Mouse (Mus musculus) adrenal gland, adult 8-10 months (tissue): Measurements from ENCODE around the gene Otud4. TPM values are rescaled to one million over a fixed set of nuclear protein-coding genes. Genes with fewer than 3 reads are reported as not detected.
"Not testable (repeated sequence)": the region's sequence is repeated elsewhere in the genome, so short reads cannot be mapped to it uniquely, and the experiment has no call there.

Experiments
- DNase-seq: peaks from one replicate; pipeline ENCODE4 v3.0.0; 2022
- total RNA-seq, 4 experiments: library from RNA; stranded (reverse); gene quantifications; 2 replicates each; pipeline ENCODE4 v1.2.4; 2022

The Otud4 gene
- total RNA-seq: 10 to 100 TPM; 41.6 to 58.1 (median 48.9) TPM

DNA sequence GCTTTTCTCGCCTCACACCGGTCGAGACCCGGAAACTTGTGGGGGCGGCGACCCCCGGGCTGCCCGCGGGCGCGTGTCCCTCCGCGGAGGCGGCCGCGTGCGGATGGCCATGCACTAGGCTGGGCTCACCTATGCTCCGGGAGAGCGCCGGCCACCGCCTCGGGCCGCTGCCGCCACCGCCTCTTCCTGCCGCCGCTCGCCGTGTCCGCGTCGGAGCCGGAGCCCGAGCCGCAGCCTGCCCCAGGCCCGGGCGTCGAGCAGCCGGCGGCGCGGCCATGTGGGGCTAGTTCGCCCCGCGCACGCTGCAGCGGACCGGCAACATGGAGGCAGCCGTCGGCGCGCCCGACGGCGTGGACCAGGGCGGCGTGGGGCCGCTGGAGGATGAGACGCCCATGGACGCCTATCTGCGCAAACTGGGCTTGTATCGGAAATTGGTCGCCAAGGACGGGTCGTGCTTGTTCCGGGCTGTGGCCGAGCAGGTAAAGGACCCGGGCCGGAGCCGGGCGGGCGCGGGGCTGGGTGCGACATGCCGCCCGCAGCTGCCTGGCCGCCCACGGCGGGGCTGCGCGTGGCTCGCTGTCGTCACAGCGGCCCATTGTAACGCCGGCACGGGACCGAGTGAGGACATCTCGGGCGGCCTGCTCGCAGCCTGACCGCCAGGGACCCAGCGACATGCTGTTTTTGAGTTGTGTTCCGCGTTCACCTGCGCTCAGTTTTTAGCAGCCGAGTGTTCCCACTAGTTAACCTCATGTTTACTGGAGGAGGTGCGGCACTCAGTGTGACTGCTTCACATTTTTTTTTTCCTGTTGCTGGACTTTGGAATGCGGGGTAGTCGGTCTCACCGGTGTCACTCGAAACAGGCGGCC, at the start of gene Otud4:
Gene Otud4 (plus strand): TSS at position 33 of the 866 bp plus-strand sequence.
- DNase-seq: peak; percentile 46

DNA sequence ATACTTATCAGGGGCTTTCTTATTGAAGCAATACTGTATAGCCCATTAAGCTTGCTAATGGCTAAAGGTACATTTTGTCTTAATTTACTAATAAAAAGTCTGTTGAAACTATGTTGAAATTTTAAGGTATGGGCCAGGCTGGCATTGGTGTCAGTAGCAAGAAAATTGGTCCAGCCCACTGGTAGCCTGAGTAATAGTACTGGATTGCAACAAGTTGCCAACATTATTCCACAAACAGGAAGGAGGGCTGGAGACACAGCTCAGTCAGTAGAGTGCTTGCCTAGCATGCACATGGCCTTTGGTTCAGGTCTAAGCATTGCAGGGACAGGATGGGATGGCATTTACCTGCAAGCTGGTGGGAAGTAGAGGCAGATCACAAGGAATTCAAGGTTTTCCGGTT, 38.5 kb upstream of the Otud4 start:
- DNase-seq: no peak

DNA sequence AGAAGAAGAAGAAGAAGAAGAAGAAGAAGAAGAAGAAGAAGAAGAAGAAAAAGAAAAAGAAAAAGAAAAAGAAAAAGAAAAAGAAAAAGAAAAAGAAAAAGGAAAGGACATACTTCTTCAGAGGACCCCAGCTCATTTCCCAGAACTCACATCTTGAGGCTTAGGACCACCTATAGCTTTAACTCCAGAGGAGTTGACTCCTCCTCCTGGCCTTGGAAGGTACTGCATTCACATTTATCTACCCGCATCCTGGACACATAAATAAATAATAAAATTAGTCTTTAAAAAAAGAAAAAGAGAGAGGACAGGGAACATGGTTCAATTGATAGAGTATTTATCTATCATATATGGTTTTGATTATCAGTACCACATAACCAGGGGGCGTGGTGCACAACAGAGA, 36.2 kb upstream of the Otud4 start:
- not testable (repeated sequence) for DNase-seq

DNA sequence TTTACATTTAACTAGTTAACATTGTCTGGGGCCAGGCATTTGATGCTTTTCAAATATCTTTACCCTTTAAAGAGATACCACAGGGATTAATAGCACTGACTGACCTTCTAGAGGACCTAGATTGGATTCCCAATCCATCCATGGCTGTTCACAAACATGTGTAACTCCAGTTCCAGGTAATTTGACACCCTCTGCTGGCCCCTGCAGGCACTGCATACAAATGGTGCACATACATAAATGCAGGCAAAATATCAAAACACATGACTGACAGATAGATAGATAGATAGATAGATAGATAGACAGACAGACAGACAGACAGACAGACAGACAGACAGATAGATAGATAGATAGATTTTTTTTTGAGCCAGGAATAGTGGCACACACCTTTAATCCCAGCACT, 33.2 kb upstream of the Otud4 start:
- DNase-seq: no peak

DNA sequence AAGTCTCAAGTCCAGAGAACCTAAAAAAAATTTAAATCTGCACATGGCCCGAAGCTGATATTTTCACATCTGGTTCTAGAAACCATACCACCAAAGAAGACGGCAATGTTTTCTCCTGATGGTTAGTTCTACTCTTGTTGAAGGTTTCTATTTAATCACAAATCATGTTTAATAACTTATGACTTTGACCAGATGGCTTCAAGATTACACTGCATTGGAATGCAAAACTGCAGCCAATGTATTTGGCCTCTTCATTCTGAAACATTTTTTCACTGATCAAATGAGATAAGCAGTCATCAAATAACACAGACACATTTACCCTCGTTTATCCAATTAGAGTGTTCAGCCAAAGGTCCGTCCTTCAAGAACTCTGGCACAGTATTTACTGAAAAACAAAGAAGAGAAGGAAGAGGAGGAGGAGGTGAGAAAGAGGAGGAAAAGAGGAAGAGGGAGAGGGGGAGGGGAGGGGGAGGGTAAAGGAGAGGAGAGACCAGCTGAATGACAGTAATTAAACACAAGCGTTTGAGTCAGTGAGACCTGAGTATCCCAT, 32.6 kb upstream of the Otud4 start:
- no peak for DNase-seq

DNA sequence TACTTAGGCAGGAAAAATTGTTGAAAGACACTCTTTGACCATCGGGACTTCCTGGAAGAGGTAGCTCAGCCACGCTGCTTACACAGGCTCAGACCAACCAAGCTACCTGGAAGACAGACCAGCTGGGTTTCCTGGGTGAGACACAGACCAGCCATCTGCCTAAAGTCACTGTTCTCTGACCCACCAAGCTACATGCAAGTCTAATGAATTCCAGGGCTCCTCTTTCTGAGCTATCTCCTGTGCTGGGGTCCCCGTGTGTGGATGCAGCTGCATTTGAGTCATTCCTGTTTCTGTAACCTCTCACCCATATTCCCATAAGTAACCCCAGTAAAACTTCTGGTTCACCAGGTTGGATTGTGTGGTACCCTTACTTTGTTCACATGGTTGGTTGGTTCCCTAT, 30.7 kb upstream of the Otud4 start:
- DNase-seq: no peak

DNA sequence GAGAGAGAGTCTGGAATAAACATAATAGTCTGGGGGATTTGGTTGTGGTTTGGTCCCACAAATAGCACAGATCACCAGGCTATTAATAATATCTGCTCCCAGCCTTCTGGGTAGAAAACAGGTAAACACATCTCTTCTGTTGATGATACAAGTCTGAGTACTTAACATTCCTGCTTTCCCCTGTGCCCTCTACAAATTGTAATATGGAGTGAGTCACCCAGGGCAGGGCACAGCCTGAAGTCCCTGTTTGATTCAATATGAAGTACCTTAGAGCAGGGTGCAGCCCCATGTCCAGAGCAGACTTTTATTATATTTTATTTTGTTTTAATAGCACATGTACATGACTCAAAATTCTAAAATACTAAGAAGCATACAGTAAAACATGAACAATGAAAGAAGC, 29.1 kb upstream of the Otud4 start:
- DNase-seq: no peak

DNA sequence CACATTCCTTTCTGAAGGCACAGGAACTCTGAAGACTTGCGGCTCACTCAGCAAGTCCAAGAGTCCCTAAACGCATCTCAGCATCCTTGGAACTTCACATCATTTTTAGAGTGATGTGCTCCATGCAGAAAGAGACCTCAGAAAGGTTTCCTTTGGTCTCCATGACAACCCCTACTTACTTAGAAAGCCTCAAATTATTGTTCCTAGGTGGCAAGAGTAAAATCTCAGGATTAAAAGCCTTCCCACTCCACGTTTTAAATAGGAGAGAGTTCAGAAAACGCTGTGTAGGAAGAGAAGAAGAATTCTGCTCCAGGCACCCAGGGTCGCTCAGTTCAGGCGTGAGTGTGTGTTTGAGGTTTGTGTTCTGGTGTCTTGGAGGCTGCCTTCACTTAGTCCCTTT, 27.1 kb upstream of the Otud4 start:
- no peak for DNase-seq

DNA sequence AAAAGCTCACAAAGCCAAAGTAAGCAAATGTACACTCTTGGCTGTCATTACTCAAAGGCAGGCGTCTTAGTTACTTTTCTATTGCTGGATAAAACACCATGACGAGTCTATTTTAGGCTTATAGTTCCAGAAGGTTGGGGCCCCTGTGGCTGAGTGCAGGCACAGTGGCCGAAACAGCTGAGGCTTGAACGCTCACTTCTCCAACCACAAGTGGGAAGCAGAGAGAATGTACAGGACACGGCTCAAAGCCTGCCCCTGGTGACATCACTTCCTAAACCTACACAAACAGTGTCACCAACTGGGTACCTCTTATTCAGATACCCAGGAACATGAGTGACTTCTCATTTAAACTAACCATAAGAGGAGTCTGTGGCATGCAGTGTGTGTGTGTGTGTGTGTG, 26.5 kb upstream of the Otud4 start:
- no peak for DNase-seq

DNA sequence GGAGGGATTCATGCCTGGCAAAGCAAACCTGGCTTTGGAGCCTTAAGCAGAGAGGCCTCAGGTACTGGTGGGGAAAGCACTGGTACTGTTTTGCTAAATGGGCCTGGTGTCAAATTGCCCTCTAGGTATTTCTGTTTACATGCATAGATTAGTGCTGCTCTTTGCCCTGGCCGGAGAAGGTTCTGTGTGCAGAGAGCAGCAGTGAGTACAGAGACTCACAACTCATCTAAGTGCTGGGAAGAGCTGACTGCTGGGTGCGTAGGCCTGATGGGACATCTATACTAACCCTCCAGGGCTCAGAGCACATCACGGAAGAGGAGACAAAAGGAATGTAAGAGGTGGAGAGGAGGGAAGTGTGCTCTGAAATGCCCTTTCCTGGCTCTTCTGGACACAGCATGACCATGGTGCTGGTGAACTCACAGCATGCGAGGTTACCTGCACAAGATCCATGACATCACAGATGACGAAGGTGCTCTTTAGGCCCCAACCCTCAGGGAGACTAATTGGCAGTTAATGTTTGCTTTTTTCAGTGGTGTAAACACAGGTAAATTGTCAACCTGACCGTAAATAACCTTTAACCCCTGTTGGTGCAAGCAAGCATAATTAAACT, 23.6 kb upstream of the Otud4 start:
- no peak for DNase-seq

DNA sequence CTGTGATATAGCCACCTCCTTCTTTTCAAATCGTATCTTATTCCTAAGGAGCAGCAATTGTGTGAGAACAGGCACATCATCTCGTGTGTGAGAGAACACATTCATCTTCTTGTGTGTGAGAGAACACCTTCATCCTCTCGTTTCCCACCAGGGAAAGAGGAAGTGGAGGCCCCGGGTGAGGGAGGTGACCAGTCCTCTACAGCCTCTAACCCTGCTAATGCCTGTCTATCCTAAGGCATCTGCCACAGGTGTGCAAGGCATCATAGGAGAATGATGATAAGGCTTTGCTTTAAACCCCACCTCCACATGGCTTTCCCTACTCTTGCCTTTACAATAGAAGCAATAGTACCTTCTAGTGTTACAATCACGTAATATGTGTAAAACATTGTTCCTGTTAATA, 20.5 kb upstream of the Otud4 start:
- no peak for DNase-seq

DNA sequence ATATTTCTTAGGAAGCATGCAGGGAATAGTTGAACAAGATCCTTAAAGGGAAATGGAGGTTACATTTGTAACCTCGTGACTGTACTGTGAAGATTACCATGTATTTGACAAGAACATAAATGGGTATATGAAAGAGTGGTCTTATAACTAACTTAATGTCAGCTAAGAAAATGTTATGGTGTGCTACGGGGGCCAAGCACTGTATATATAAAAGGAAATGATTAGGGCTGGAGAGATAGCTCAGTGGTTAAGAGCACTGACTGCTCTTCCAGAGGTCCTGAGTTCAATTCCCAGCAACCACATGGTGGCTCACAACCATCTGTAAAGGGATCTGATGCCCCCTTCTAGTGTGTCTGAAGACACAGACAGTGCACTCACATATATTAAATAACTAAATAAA, 20.1 kb upstream of the Otud4 start:
- DNase-seq: no peak

DNA sequence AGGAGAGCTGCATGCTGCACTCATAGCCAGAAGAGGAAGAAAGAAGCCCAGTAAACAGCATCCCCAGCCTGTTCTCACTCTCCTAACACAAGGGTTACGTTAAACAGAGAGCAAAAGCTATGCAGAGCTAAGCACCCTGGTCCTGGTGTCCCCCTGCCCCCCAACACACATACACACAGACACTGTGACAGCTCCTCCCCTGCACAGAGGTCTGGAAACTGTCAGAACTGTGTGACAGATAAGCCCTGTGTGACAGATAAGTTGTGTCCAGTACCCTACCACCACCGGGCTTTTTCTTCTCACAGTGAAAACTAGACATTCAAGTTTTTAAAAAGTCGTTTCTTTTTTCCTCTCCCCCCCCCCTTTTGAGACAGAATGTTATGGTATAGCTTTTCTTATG, 19.4 kb upstream of the Otud4 start:
- DNase-seq: no peak

DNA sequence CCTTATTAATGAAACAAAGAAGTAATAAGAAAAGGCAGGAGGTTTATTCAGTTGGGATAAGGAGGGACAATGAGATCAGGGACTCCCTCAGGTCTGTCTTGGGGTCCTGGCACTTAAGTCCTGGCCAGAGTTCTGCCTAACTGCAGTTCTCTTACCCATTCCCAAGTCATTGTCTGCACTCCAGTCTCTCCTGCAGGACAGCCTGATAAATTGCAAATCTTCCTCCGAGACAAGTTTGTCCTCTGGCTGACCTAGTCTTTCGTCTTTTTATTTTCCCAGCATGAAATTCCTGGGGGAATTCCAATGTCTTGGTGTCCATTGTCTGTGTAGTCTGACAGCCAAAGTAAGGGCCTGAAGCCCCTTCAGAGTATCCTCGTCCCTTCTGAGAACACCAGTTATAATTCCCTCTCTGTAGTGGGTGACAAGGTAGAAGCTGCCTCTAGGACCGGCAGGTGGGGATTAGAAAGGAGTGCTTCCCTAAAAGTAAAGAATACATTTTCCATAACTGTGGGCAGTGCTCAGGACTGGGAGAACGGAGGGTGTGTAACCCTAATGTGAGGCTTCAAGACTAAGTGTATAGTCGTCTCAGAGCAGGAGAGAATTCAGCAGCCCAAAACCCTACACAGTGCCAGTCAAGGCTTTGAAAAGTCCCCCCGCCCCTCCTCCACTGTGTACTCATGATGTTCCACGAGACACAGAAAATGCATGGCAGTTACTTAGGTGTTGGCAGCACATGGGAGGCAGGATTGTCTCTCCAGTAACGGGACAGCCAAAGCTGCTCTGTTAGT, 18.7 kb upstream of the Otud4 start:
- no peak for DNase-seq

DNA sequence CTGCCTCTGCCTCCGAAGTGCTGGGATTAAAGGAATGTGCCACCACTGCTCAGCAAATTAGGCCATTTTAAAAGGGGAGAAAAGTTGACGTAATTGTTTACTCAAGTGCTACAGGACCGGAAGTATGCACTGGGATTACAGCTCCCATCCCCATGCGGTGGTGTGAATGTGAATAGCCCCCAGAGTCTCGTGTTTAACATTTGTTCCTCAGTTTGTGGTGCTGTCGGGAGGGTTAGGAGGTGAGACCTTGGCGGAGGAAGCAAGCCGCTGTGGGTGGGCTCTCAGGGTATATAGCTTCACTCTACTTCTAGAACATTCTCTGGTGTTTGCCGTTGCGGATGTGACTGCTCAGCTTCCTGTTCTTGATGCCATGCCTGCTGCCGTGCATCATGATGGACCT, 17.1 kb upstream of the Otud4 start:
- DNase-seq: no peak

DNA sequence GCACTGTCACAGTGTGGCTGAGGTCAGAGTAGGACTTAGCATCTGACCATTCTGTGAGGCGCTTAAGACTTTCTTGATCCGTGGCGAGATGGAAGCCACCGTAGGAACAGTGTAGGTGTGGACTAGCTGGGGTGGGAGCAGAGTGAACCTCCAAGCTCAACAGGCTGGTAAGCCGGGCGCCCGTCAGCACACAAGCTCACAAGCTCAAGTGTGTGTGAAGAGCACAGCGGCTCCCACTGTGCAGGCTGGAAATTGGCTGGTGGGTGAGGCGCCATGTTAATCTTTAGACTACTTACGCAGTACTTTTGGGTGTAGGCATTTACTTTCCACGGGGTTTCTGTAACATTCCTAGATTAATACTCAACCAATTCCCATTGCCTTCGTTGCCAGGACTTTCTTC, 16.1 kb upstream of the Otud4 start:
- no peak for DNase-seq

DNA sequence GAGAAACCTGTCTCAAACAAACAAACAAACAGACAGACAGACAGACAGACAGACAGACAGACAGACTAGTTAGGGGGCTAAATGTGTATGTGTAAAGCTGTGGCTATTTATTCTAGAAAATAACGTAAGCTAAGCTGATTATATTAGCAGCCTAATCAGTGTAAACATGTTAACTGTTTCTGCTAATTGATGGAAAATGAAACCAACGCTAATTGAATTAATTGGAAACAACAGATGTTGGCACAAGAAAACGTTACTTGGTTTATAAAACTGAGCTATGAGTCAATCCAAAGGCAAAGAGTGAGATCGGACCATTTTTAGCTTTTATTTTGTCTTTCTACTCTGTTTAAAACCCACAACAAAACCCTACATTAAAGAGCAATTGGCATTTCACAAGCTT, 15.0 kb upstream of the Otud4 start:
- no peak for DNase-seq

DNA sequence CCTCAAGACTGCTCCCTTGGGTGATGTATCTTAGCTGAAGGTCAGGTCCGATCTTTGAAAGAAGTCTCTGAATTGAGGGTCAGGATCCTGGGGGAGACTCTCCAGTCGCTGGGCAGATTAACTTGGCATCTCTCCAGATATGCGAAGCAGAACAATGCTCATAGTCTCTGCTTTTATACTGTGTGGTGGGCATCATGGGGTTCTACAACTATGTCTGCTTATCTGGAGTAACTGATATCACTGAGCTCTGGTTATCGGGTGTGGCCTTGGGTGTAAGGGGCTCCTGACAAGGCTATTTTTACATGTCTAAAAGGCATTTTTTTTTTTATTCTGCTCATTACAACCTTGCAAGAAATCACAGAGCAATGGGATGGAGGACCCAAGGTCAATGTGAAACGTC, 13.2 kb upstream of the Otud4 start:
- DNase-seq: no peak

DNA sequence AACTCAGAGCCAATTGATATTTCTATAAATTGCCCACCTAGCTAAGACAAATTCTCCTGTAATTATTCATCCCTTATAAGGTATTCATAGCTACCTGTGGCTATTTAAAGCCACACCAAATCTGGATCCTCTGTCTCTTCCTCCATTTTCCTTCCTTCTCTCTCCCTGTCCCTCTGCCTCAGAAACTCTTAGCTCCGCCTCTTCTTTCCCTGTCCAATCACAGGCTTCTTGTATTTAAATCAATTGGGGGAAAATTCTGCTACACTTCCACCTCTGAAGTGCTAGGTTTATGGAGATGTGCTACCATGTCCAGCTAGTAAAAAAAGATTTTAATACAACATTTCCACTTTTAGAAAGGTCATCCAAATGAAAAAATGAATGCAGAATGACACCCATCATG, 3.9 kb upstream of the Otud4 start:
- DNase-seq: no peak

DNA sequence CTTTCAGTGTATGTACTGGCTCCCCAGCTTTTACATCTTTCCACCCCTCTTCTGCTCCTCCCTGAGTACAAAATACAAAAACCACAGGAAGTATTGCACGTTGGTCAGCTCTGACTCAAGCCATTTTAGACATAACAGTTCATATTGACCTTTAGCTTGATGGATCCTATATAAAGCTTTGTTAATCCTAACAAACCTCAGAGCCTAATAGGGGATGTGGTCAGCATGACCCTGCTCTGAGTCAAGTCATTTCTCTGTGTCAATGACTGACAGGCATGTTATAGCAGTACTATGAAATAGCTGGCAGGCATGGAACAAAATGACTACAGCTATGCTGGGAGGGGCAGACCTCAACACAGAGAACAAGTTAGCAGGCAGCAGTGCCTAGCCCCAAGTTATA, 3.3 kb upstream of the Otud4 start:
- no peak for DNase-seq

DNA sequence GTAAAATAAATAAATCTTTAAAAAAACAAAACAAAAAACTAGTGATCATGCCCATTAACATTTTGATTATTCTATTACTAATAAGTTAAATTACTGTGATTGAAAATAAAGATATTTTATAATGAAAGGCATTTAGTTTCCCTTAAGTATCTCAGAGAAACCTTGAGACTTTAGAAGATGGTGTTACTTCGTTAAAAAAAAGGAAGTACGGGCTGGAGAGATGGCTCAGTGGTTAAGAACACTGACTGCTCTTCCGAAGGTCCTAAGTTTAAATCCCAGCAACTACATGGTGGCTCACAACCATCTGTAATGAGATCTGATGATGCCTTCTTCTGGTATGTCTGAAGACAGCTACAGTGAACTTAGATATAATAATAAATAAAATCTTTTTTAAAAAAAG, 2.2 kb upstream of the Otud4 start:
- DNase-seq: no peak

DNA sequence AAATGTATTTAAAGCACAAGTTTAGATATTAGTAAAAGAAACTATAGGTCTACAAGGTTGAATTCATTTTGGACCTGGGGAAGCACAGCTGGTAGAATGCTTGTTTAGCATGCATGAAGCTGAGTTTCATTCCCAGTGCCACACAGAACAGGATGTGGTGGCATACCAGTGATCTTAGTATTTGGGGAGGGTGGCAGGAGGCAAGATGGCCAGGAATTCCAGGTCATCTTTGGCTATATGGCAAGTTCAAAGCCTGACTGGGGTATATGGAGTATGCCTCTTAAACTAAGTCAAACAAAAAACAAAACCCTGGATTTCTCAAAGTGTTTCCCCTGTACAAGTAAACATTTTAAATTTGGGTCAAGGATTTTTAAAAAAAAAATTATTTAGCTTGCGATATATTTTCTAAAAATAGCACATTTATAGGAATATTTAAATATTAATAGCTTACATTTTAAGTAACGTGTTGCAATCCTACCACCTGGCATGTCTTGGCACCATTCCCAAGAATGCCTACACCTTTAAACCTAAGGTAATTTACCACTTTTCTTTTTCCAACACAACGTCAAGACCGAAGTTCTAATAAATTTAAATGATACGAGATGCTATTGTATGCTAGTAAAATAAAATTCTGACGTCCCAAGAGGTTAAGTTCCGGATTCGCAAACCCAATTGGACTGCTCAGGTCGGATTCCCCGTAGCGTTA, 1.3 kb upstream of the Otud4 start:
- DNase-seq: no peak
